Mouse (Mus musculus) forelimb bud, embryonic 11.5 days (tissue): ENCODE measurements around the gene Ikbke.
"Not testable (repeated sequence)": the region's sequence is repeated elsewhere in the genome, so short reads cannot be mapped to it uniquely, and the experiment has no call there.

Source experiments
- DNase-seq: peaks from one replicate; pipeline ENCODE4 v3.0.0-alpha.2; 2012; ENCODE audit warnings: low read depth, low spot score

Ikbke gene

GRCm38 (mm10) chr1:131281731-131282130, 2.3 kb upstream of the Ikbke start:
- no peak for DNase-seq

GRCm38 (mm10) chr1:131280280-131280679, 874 bp upstream of the Ikbke start:
- no peak for DNase-seq

GRCm38 (mm10) chr1:131278606-131279455, 575 bp downstream of the Ikbke start:
- DNase-seq: no peak

GRCm38 (mm10) chr1:131276831-131277230, 2.6 kb downstream of the Ikbke start:
- DNase-seq: no peak

GRCm38 (mm10) chr1:131275577-131275976, 3.8 kb downstream of the Ikbke start:
- no peak for DNase-seq

GRCm38 (mm10) chr1:131274725-131275539, 4.5 kb downstream of the Ikbke start:
- DNase-seq: no peak

GRCm38 (mm10) chr1:131269797-131270578, 9.4 kb downstream of the Ikbke start:
- DNase-seq: peak; percentile 87

- DNase-seq: no peak
Measured at GRCm38 (mm10) chr1:131268776-131269175, 10.6 kb downstream of the Ikbke start.

- DNase-seq: no peak
Measured at GRCm38 (mm10) chr1:131263905-131264304, 15.5 kb downstream of the Ikbke start.

GRCm38 (mm10) chr1:131260309-131260656, 19.1 kb downstream of the Ikbke start:
- DNase-seq: peak; percentile 79

- no peak for DNase-seq
Measured at GRCm38 (mm10) chr1:131259632-131260308, 19.6 kb downstream of the Ikbke start.

GRCm38 (mm10) chr1:131257288-131257687, 22.1 kb downstream of the Ikbke start:
- no peak for DNase-seq

GRCm38 (mm10) chr1:131252516-131253250, 26.7 kb downstream of the Ikbke start:
- DNase-seq: not testable (repeated sequence)

- peak; percentile 35 for DNase-seq
Measured at GRCm38 (mm10) chr1:131246433-131247395, 32.7 kb downstream of the Ikbke start.

- DNase-seq: peak; percentile 43
Measured at GRCm38 (mm10) chr1:131245926-131246325, 33.5 kb downstream of the Ikbke start.

- no peak for DNase-seq
Measured at GRCm38 (mm10) chr1:131245089-131245856, 34.1 kb downstream of the Ikbke start, which contains the start of gene Rassf5. TSS of gene Rassf5 (minus strand) at chr1:131245258.

- DNase-seq: no peak
Measured at GRCm38 (mm10) chr1:131244536-131245088, 34.8 kb downstream of the Ikbke start.

GRCm38 (mm10) chr1:131242956-131243355, 36.5 kb downstream of the Ikbke start:
- no peak for DNase-seq
